In the genomic region with DNA sequence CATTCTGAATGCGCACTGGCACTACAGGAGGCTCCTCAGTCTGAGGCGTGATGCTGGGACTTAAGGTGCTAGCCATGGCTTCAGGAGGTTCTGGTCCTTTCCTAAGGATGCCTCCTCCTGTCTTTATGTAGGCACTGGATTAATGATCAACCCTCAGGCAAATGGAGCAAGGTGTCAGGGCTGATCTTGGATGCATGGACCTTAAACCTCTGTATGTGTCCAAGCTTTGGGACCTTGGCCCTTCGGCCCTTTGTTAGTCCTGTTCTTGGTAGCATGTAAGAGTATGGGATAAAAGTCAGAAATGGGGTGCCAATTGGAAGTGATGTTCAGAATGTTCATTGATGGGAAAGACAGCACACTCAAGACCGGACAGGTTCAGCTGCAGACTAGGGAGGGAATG, we compare ENCODE assay signal across 24 mouse cellular contexts. TPM values are rescaled to one million over a fixed set of nuclear protein-coding genes. Genes with fewer than 3 reads are reported as not detected.
"Had no signal": no experiment of that assay in that cellular context is flagged by ENCODE, and none has a peak within 500 bp of the region (broad histone marks: within the 10 kb centered on the region; RNA-seq: fewer than 3 reads in every experiment).

Slc5a4b (minus strand) TSS at position 101 of the 400 bp plus-strand sequence.

- DNase-seq: liver, postnatal 0 days; lung, adult 2 months; lung, postnatal 14 days; lung, postnatal 36 days; retina, postnatal 1 day; right cerebral cortex, adult 18-20 months; right cerebral cortex, postnatal 25 days; right cerebral cortex, postnatal 4 days; thymus, adult 2 months; thymus, postnatal 25 days; thymus, postnatal 4 days had no signal

- H3K4me2 ChIP-seq: liver, embryonic 15.5 days; lung, embryonic 15.5 days; midbrain, embryonic 11.5 days; midbrain, embryonic 13.5 days; midbrain, embryonic 15.5 days; neural tube, embryonic 12.5 days; stomach, embryonic 15.5 days had no signal

- ATAC-seq: liver, postnatal 0 days; lung, postnatal 0 days; midbrain, embryonic 13.5 days; midbrain, embryonic 15.5 days had no signal

- H3K27me3 ChIP-seq: liver, embryonic 15.5 days; lung, embryonic 15.5 days; midbrain, embryonic 13.5 days; midbrain, embryonic 15.5 days; neural tube, embryonic 12.5 days; stomach, embryonic 15.5 days had no signal

- H3K9ac ChIP-seq: liver, embryonic 15.5 days; liver, postnatal 0 days; lung, embryonic 15.5 days; midbrain, embryonic 13.5 days; midbrain, embryonic 15.5 days; neural tube, embryonic 12.5 days; stomach, embryonic 15.5 days had no signal

- H3K9me3 ChIP-seq: liver, embryonic 15.5 days; lung, embryonic 15.5 days; midbrain, embryonic 13.5 days; midbrain, embryonic 15.5 days; neural tube, embryonic 12.5 days; stomach, embryonic 15.5 days had no signal

- H3K4me3 ChIP-seq: liver, embryonic 15.5 days; lung, embryonic 15.5 days; megakaryocyte, embryonic 14.5 days; midbrain, embryonic 13.5 days; midbrain, embryonic 15.5 days; neural tube, embryonic 12.5 days; stomach, embryonic 15.5 days had no signal

- H3K36me3 ChIP-seq: liver, embryonic 15.5 days; lung, embryonic 15.5 days; midbrain, embryonic 13.5 days; midbrain, embryonic 15.5 days; neural tube, embryonic 12.5 days; stomach, embryonic 15.5 days had no signal

- H3K27ac ChIP-seq: liver, embryonic 15.5 days; lung, embryonic 15.5 days; macrophage; midbrain, embryonic 13.5 days; midbrain, embryonic 15.5 days; neural tube, embryonic 12.5 days; stomach, embryonic 15.5 days; stomach, postnatal 0 days had no signal

- H3K4me1 ChIP-seq: liver, embryonic 15.5 days; lung, embryonic 15.5 days; megakaryocyte, embryonic 14.5 days; midbrain, embryonic 13.5 days; midbrain, embryonic 15.5 days; neural tube, embryonic 12.5 days; stomach, embryonic 15.5 days had no signal

RNA-seq across cellular contexts. Expression of gene Slc5a4b, which starts in this region (rescaled TPM):
- polyA plus RNA-seq: liver, postnatal 0 days; lung, adult 2 months; lung, embryonic 15.5 days; macrophage; midbrain, embryonic 11.5 days; midbrain, embryonic 13.5 days; midbrain, embryonic 15.5 days; neural tube, embryonic 12.5 days; spleen, adult 2 months; stomach, embryonic 15.5 days; urinary bladder, adult 2 months had no signal
